Mouse (Mus musculus) embryonic fibroblast, embryonic 13.5 days (primary cell): ENCODE results near the gene Gm12185.

Experiments used
- CTCF ChIP-seq: IDR thresholded peaks from 2 replicates; pipeline ENCODE4 v1.5.1; 2011; ENCODE audit warnings: mild to moderate bottlenecking, control low read depth, low read length, moderate library complexity, borderline replicate concordance; ENCODE audit not compliant: insufficient read depth
- POLR2A ChIP-seq: IDR thresholded peaks from 2 replicates; pipeline ENCODE4 v1.6.1; 2011; ENCODE audit warnings: low read depth, mild to moderate bottlenecking, control low read depth, low read length, moderate library complexity

GRCm38 (mm10) chr11:48873591-48874290 lies 118.3 kb downstream of the Gm12185 start:
- TF ChIP-seq CTCF, result no peak
- no peak for TF ChIP-seq POLR2A
